Mouse (Mus musculus) kidney, adult 2 months (tissue): Measurements from ENCODE around the gene Iqschfp. TPM values are rescaled to one million over a fixed set of nuclear protein-coding genes. Genes with fewer than 3 reads are reported as not detected.

Experiments
- DNase-seq: peaks from one replicate; pipeline ENCODE4 v3.0.0; 2021
- H3K27ac ChIP-seq: fragments of 200-500 bp; 2 replicates; pipeline ENCODE4 v1.5.1; 2012; ENCODE audit warnings: low read depth, low read length, control low read depth, inconsistent platforms; ENCODE audit not compliant: insufficient read depth
- H3K27me3 ChIP-seq: fragments of 200-500 bp; replicated peaks from 2 replicates; pipeline ENCODE4 v1.6.1; 2012; ENCODE audit warnings: mild to moderate bottlenecking, moderate library complexity, low read length, inconsistent platforms; ENCODE audit not compliant: control insufficient read depth, insufficient read depth
- H3K36me3 ChIP-seq: fragments of 200-500 bp; 2 replicates; pipeline ENCODE4 v1.6.1; 2012; ENCODE audit warnings: mild to moderate bottlenecking, moderate library complexity, low read length, inconsistent platforms; ENCODE audit not compliant: control insufficient read depth, insufficient read depth
- H3K4me1 ChIP-seq: fragments of 200-500 bp; 2 replicates; pipeline ENCODE4 v1.6.1; 2011; ENCODE audit warnings: low read length; ENCODE audit not compliant: control insufficient read depth, insufficient read depth
- H3K4me3 ChIP-seq: fragments of 200-500 bp; 2 replicates; pipeline ENCODE4 v1.5.1; 2011; ENCODE audit warnings: mild to moderate bottlenecking, low read depth, low read length, control low read depth; ENCODE audit not compliant: insufficient read depth
- CTCF ChIP-seq: fragments of 200-500 bp; conservative IDR thresholded peaks from 2 replicates; pipeline ENCODE4 v1.5.1; 2011; ENCODE audit warnings: low read depth, mild to moderate bottlenecking, control low read depth, low read length, moderate library complexity, mixed read lengths; ENCODE audit not compliant: insufficient read depth, insufficient read length
- POLR2A ChIP-seq: fragments of 200-500 bp; IDR thresholded peaks from one replicate; pipeline ENCODE4 v1.6.1; 2011; ENCODE audit warnings: low read depth, low read length, control low read depth
- WGBS: fragments of 180-500 bp; shearing (Covaris S2); methylation state at CpG from one replicate; pipeline ENCODE4 v1.1.7; 2018; 5-methylcytosine and 5-hydroxymethylcytosine counted together
- polyA plus RNA-seq: library from polyadenylated mRNA; depleted of rRNA; stranded (reverse); fragments of >200 nt; gene quantifications from 2 replicates; pipeline ENCODE4 v1.2.3, GENCODE M21; 2012

Gene Iqschfp
- polyA plus RNA-seq, 1 experiment = not detected

DNA sequence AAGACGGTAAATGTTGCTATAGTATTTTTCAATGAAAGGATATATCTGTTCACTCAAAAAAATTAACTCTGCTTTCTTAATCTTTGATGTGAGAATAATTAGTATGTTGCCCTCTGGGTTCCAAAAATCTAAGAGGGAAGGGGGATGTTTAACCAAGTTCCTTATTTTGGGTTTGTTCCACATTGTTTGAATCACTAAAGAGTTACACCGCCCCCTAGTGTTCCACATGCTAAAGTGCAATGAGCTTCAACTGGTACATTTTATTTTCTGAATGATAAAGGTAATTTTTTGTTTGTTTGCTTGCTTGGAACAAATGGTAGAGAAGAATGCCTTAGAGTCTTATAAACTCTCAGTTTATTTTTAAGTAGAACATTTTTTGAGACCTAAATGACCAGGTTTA lies 161.5 kb downstream of the Iqschfp start:
- WGBS = 47% methylated on average over 2 of the region's 2 CpGs
- no peak overlapping the region for H3K4me3 ChIP-seq
- TF ChIP-seq POLR2A (no peak), CTCF (no peak)
- H3K4me1 ChIP-seq = no peaks in the 10 kb centered on the region; the same call in 1 of the 2 replicates
- H3K27ac ChIP-seq = no peak overlapping the region
- no peaks in the 10 kb centered on the region for H3K36me3 ChIP-seq
- H3K27me3 ChIP-seq = no peaks in the 10 kb centered on the region
- peak; percentile 33 for DNase-seq

DNA sequence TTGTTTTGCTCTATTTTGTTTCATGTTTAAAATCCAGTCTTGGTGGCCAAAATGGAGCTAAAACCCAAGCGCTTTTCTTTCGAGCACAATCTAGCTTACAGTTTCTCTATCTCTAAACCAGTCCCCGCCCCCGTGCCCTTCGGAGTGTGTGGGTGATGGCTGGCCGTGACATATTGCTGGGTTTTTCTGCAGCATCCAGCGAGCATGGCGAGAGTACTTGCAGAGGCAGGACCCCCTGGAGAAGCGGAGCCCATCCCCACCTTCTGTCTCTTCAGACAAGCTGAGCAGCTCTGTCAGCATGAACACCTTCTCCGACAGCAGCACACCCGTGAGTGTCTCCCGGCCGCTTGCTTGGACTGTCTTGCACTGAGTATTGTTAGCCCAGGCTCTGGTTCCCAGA lies 163.0 kb downstream of the Iqschfp start:
- Histone ChIP-seq H3K4me1 (no peaks in the 10 kb centered on the region; the same call in 1 of the 2 replicates), H3K27me3 (no peaks in the 10 kb centered on the region), H3K36me3 (no peaks in the 10 kb centered on the region), H3K4me3 (no peak overlapping the region), H3K27ac (no peak overlapping the region)
- 54% methylated on average over 13 of the region's 13 CpGs for WGBS
- TF ChIP-seq POLR2A (no peak), CTCF (no peak)
- DNase-seq = no peak

DNA sequence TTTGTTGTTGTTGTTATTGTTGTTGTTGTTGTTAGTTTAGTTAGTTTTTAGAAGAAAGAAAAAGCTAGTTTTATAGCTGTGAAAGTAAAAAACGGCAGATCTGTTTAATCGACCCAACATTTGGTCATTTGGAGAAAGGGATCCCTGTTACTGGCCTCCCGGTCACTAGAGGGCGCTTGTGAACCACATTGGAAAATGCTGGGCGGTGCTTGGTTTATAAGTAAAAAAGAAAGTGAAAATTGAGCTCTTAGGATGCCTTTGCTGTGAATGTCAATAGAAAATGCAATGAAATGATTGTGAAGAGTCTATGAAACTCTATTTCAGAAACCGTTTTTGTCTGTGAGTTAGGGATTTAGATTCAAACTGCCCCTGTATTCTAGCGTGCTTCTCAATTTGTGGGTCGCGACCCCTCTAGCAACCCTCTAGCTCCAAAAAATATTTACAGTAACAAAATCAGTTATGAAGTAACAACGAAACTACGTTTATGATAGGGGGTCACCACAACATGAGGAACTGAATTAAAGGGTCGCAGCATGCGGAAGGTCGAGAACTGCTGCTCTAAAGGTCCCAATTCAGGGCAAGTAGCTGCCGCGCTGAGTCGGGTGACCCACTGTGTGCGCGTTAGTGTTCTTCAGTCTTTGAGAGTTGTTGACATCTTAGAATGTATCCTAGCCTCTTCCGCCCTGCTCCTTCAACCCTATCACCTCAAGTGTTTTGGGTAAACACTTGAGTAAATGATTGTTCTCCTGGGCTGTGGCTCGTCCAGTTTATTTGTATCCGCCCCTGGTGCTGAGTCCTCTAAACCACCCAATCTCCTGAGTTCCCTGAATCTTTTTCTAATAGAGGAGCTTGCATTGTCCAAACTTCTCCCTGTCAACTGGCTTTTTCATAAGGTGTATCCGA lies 164.6 kb downstream of the Iqschfp start:
- TF ChIP-seq POLR2A (no peak), CTCF (peak; percentile 83)
- peak; percentile 82 for DNase-seq
- H3K27me3 ChIP-seq = no peaks in the 10 kb centered on the region
- H3K4me1 ChIP-seq = no peaks in the 10 kb centered on the region; the same call in 1 of the 2 replicates
- WGBS = 39% methylated on average over 23 of the region's 23 CpGs
- no peaks in the 10 kb centered on the region for H3K36me3 ChIP-seq
- peak overlapping the region; percentile 53 for H3K4me3 ChIP-seq
- peak overlapping the region; percentile 24; the same call in 1 of the 2 replicates for H3K27ac ChIP-seq

DNA sequence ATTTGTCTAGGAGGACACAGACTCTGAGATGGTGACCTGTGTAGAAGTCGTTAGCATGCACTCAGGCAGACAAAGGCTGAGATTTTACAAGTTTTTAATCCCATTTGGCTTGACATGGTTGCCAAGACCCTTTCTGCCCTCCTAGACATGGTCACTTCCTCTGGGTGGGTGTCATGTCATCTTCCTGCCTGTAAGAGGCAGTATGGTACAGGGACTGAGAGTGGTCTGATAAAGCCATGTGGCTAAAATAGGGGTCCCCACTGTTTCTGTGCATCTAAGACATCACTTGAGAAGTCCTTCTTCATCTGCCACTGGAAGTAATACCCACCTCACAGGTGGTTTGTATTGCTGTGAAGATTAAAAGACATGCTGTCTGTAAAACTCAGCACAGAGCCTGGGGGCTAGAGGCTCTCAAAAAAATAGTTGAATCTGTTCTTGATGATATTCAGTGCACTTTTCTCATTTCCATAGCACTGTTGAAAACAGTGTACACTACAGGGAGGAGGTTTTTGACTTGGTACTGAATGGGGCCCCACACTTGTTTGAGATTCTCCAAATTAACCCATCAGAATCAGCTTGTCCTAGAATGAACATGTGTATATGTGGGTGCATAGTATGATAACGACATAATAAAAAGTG lies 167.2 kb downstream of the Iqschfp start:
- no peak overlapping the region for H3K4me3 ChIP-seq
- WGBS = 56% methylated on average over 2 of the region's 2 CpGs
- no peaks in the 10 kb centered on the region for H3K27me3 ChIP-seq
- TF ChIP-seq POLR2A = no peak
- TF ChIP-seq CTCF = peak; percentile 65; the same call in 1 of the 2 replicates
- no peaks in the 10 kb centered on the region for H3K36me3 ChIP-seq
- peak; percentile 34 for DNase-seq
- H3K4me1 ChIP-seq = no peaks in the 10 kb centered on the region; the same call in 1 of the 2 replicates
- no peak overlapping the region for H3K27ac ChIP-seq

DNA sequence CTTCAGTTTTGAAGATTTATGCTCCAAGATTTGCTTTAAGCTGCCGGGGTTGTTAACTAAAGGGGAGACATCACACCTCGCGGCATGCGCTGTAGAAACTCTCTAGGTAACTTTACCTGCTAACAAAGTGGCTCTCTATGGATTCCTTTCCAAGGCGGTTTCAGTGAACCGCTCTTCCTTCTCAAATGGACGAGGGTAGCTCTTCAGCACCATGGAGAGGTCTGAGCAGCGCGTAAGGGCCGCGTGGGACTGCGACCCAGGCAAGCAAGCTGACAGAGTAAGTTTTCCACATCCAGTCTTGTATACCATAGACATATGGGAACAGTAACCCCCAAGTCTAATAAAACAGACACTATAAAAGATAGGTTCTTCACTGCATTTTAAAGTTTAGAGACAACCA lies 172.7 kb downstream of the Iqschfp start, which contains the start of gene Schip1:
Schip1 (plus strand) TSS at position 72 of the 400 bp plus-strand sequence.
- Histone ChIP-seq H3K27ac (no peak within 1 kb of the TSS), H3K4me3 (no peak within 1 kb of the TSS), H3K36me3 (no peaks in the 10 kb centered on the region), H3K27me3 (no peaks in the 10 kb centered on the region; the same call in 1 of the 2 replicates), H3K4me1 (no peaks in the 10 kb centered on the region)
- WGBS = 16% methylated on average over 12 of the region's 12 CpGs
- DNase-seq = peak; percentile 54
- TF ChIP-seq CTCF = no peak
- no peak for TF ChIP-seq POLR2A

DNA sequence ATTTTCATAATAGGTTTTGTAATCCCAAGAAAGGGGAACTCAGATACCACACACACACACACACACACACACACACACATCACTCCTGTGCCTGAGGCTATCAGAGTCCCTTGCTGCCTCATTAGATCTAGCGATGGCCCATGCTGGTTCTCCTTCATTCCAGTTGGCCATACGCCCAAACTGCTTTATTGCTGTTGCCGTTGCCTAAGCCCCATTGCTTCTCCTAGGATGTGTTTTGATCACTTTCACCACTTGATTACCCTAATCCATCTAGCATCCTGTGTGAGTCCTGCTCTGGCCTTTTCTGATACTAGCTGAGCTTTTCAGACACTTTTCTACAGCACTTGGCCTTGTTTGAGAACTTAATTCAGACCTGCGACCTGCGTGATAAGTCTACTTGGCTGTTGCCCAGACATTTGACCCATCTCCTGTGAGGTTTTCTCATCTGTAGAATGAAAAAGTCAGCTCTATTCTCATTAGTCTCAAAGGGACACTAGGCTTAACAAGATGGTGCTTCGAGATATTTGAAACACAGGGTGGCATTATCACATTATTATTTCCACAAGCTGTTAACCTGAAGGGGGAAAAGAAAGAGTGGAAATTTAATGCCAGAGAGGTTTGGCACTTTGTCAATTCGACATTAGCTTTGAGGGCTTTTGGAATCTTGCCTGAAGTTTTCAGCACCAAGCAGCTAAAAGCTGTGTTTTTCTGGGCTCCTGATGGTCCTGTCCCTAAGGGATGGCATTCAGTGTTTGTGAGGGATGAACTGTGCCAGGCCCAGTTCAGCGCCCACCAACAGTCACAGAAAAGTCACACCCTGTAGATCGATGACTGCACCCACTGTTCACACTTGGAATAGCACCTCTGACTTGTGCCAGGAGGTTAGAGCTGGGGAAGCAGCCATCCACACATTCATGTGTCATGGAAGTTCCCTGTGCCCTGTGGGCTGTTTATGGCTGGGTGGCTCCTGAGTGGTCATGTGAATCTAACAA lies 179.7 kb downstream of the Iqschfp start:
- Histone ChIP-seq H3K4me3 (no peak overlapping the region), H3K36me3 (no peaks in the 10 kb centered on the region), H3K4me1 (no peaks in the 10 kb centered on the region), H3K27me3 (no peaks in the 10 kb centered on the region), H3K27ac (no peak overlapping the region)
- TF ChIP-seq CTCF (no peak), POLR2A (no peak)
- WGBS = 49% methylated on average over 9 of the region's 9 CpGs
- DNase-seq = peak; percentile 10
